Mouse (Mus musculus) kidney, adult 8-10 months (tissue): Measurements from ENCODE around the gene Cxcr5.

Experiments
- DNase-seq, 2 experiments: peaks; one replicate each; pipeline ENCODE4 v3.0.0; 2022

Gene Cxcr5

GRCm38 (mm10) chr9:44508124-44508619 is 53.5 kb downstream of the Cxcr5 start:
- DNase-seq: no peak

GRCm38 (mm10) chr9:44507345-44507744 is 54.3 kb downstream of the Cxcr5 start:
- DNase-seq: no peak

GRCm38 (mm10) chr9:44506566-44506965 is 55.1 kb downstream of the Cxcr5 start:
- no peak for DNase-seq

GRCm38 (mm10) chr9:44505824-44506467 is 55.7 kb downstream of the Cxcr5 start:
- no peak for DNase-seq

- peak in 1 of 2 experiments; percentile 29 for DNase-seq
These were observed 56.5 kb downstream of the Cxcr5 start for GRCm38 (mm10) chr9:44504893-44505823.

- peak; percentile 81 to 92 for DNase-seq
These were observed 59.7 kb downstream of the Cxcr5 start for GRCm38 (mm10) chr9:44502006-44502405.

- peak in 1 of 2 experiments; percentile 19 for DNase-seq
These were observed 60.3 kb downstream of the Cxcr5 start for GRCm38 (mm10) chr9:44501206-44501879.

- DNase-seq: peak in 1 of 2 experiments; percentile 6
These were observed 61.0 kb downstream of the Cxcr5 start for GRCm38 (mm10) chr9:44500638-44501175.

GRCm38 (mm10) chr9:44500163-44500533 is 61.5 kb downstream of the Cxcr5 start:
- no peak for DNase-seq

- no peak for DNase-seq
These were observed 62.1 kb downstream of the Cxcr5 start for GRCm38 (mm10) chr9:44499356-44500162.

- peak in 1 of 2 experiments; percentile 76 for DNase-seq
These were observed 63.0 kb downstream of the Cxcr5 start for GRCm38 (mm10) chr9:44498421-44499355.

- DNase-seq: no peak
These were observed 63.9 kb downstream of the Cxcr5 start for GRCm38 (mm10) chr9:44497624-44498377.

GRCm38 (mm10) chr9:44496803-44497461 is 64.7 kb downstream of the Cxcr5 start:
- DNase-seq: no peak

- no peak for DNase-seq
These were observed 65.8 kb downstream of the Cxcr5 start for GRCm38 (mm10) chr9:44495810-44496344.

GRCm38 (mm10) chr9:44494863-44495809 is 66.5 kb downstream of the Cxcr5 start:
- no peak for DNase-seq

GRCm38 (mm10) chr9:44494261-44494862 is 67.3 kb downstream of the Cxcr5 start:
- no peak for DNase-seq

GRCm38 (mm10) chr9:44492631-44493461 is 68.8 kb downstream of the Cxcr5 start:
- DNase-seq: no peak
